31 mouse cellular contexts compared by ENCODE assay signal in genomic region chr3:23706748-23707147, GRCm38 (mm10).
"Had no signal": no experiment of that assay in that cellular context is flagged by ENCODE, and none has a peak within 500 bp of the region (broad histone marks: within the 10 kb centered on the region; RNA-seq: fewer than 3 reads in every experiment).

No protein-coding gene starts in this region.

- H3K4me3 ChIP-seq: limb, embryonic 10.5 days; limb, embryonic 12.5 days; limb, embryonic 13.5 days; limb, embryonic 15.5 days; liver, embryonic 12.5 days; liver, embryonic 13.5 days; liver, embryonic 15.5 days; lung, embryonic 15.5 days; megakaryocyte, embryonic 14.5 days; midbrain, embryonic 10.5 days; midbrain, embryonic 12.5 days; midbrain, embryonic 15.5 days; myocyte; neural tube, embryonic 12.5 days; neural tube, embryonic 13.5 days had no signal

- H3K4me2 ChIP-seq: limb, embryonic 12.5 days; limb, embryonic 13.5 days; limb, embryonic 15.5 days; liver, embryonic 11.5 days; liver, embryonic 12.5 days; liver, embryonic 13.5 days; liver, embryonic 15.5 days; lung, embryonic 14.5 days; lung, embryonic 15.5 days; midbrain, embryonic 11.5 days; midbrain, embryonic 12.5 days; midbrain, embryonic 15.5 days; neural tube, embryonic 12.5 days; neural tube, embryonic 13.5 days had no signal

- H3K36me3 ChIP-seq: limb, embryonic 10.5 days; limb, embryonic 12.5 days; limb, embryonic 13.5 days; limb, embryonic 15.5 days; liver, embryonic 12.5 days; liver, embryonic 13.5 days; liver, embryonic 15.5 days; lung, embryonic 15.5 days; midbrain, embryonic 10.5 days; midbrain, embryonic 12.5 days; midbrain, embryonic 15.5 days; neural tube, embryonic 12.5 days; neural tube, embryonic 13.5 days had no signal

- H3K4me1 ChIP-seq: limb, embryonic 12.5 days; limb, embryonic 13.5 days; limb, embryonic 15.5 days; liver, embryonic 12.5 days; liver, embryonic 13.5 days; liver, embryonic 15.5 days; lung, embryonic 15.5 days; megakaryocyte, embryonic 14.5 days; midbrain, embryonic 10.5 days; midbrain, embryonic 12.5 days; midbrain, embryonic 15.5 days; neural tube, embryonic 12.5 days; neural tube, embryonic 13.5 days had no signal

- H3K9me3 ChIP-seq: limb, embryonic 10.5 days; limb, embryonic 12.5 days; limb, embryonic 13.5 days; limb, embryonic 15.5 days; liver, embryonic 12.5 days; liver, embryonic 13.5 days; liver, embryonic 15.5 days; lung, embryonic 15.5 days; megakaryocyte, embryonic 14.5 days; midbrain, embryonic 10.5 days; midbrain, embryonic 12.5 days; midbrain, embryonic 15.5 days; neural tube, embryonic 12.5 days; neural tube, embryonic 13.5 days had no signal

- H3K27me3 ChIP-seq: limb, embryonic 12.5 days; limb, embryonic 13.5 days; limb, embryonic 15.5 days; liver, embryonic 12.5 days; liver, embryonic 13.5 days; liver, embryonic 15.5 days; lung, embryonic 15.5 days; megakaryocyte, embryonic 14.5 days; midbrain, embryonic 12.5 days; midbrain, embryonic 15.5 days; neural tube, embryonic 12.5 days; neural tube, embryonic 13.5 days had no signal

- DNase-seq: left cerebral cortex, postnatal 4 days; liver; liver, embryonic 13.5 days; liver, postnatal 0 days; lung, adult 18-20 months; lung, adult 2 months; lung, embryonic 14.5 days; lung, postnatal 10 days; lung, postnatal 14 days; lung, postnatal 36 days; lung, postnatal 4 days had no signal

- H3K9ac ChIP-seq: limb, embryonic 12.5 days; limb, embryonic 13.5 days; limb, embryonic 15.5 days; liver, embryonic 12.5 days; liver, embryonic 13.5 days; liver, embryonic 14.5 days; liver, embryonic 15.5 days; liver, postnatal 0 days; lung, embryonic 14.5 days; lung, embryonic 15.5 days; midbrain, embryonic 12.5 days; midbrain, embryonic 15.5 days; neural tube, embryonic 12.5 days; neural tube, embryonic 13.5 days had no signal

- ATAC-seq: liver, embryonic 12.5 days; liver, postnatal 0 days; lung, postnatal 0 days; midbrain, embryonic 15.5 days; midbrain, embryonic 16.5 days had no signal

- H3K27ac ChIP-seq: limb, embryonic 10.5 days; limb, embryonic 12.5 days; limb, embryonic 13.5 days; limb, embryonic 15.5 days; liver, embryonic 12.5 days; liver, embryonic 13.5 days; liver, embryonic 14.5 days; liver, embryonic 15.5 days; lung, embryonic 15.5 days; macrophage; midbrain, embryonic 10.5 days; midbrain, embryonic 12.5 days; midbrain, embryonic 15.5 days; neural tube, embryonic 12.5 days; neural tube, embryonic 13.5 days had no signal
